Mouse (Mus musculus) kidney, adult 2 months (tissue): ENCODE data around the gene Car12.

Experiments used
- CTCF ChIP-seq: fragments of 200-500 bp; conservative IDR thresholded peaks from 2 replicates; pipeline ENCODE4 v1.5.1; 2011; ENCODE audit warnings: low read depth, mild to moderate bottlenecking, control low read depth, low read length, moderate library complexity, mixed read lengths; ENCODE audit not compliant: insufficient read depth, insufficient read length
- POLR2A ChIP-seq: fragments of 200-500 bp; IDR thresholded peaks from one replicate; pipeline ENCODE4 v1.6.1; 2011; ENCODE audit warnings: low read depth, low read length, control low read depth

- no peak for TF ChIP-seq CTCF
- no peak for TF ChIP-seq POLR2A
Observed at GRCm38 (mm10) chr9:66708054-66708772, 5.3 kb upstream of the Car12 start.
